Mouse (Mus musculus) hindbrain, embryonic 16.5 days (tissue): ENCODE results near the gene Cdc34. TPM values are rescaled to one million over a fixed set of nuclear protein-coding genes. Genes with fewer than 3 reads are reported as not detected.

Source experiments
- ATAC-seq: fragments of 200-750 bp; cut with Nextera tagmentation; 2 replicates; pipeline ENCODE4 v1.8.0; 2017; ENCODE audit warnings: moderate TSS enrichment, moderate library complexity
- H3K27ac ChIP-seq: fragments of 300-500 bp; sonication (generic); 2 replicates; pipeline ENCODE4 v1.5.1; 2014; ENCODE audit warnings: low read depth, mild to moderate bottlenecking, control low read depth, low read length, moderate library complexity
- H3K27me3 ChIP-seq: fragments of 300-500 bp; sonication (generic); replicated peaks from 2 replicates; pipeline ENCODE4 v1.6.1; 2014; ENCODE audit warnings: low read length; ENCODE audit not compliant: control insufficient read depth, insufficient read depth
- H3K36me3 ChIP-seq: fragments of 300-500 bp; sonication (generic); 2 replicates; pipeline ENCODE4 v1.6.1; 2014; ENCODE audit warnings: mild to moderate bottlenecking, low read length, moderate library complexity, mixed read lengths; ENCODE audit not compliant: control insufficient read depth, insufficient read depth
- H3K4me1 ChIP-seq: fragments of 300-500 bp; sonication (generic); 2 replicates; pipeline ENCODE4 v1.6.1; 2014; ENCODE audit warnings: low read depth, low read length; ENCODE audit not compliant: control insufficient read depth, insufficient read depth
- H3K4me2 ChIP-seq: fragments of 300-500 bp; sonication (generic); 2 replicates; pipeline ENCODE4 v1.6.1; 2014; ENCODE audit warnings: mild to moderate bottlenecking, low read length, control low read depth, moderate library complexity
- H3K4me3 ChIP-seq: fragments of 300-500 bp; sonication (generic); 2 replicates; pipeline ENCODE4 v1.5.1; 2014; ENCODE audit warnings: mild to moderate bottlenecking, low read length, control low read depth, moderate library complexity
- H3K9ac ChIP-seq: fragments of 300-500 bp; sonication (generic); 2 replicates; pipeline ENCODE4 v1.6.1; 2014; ENCODE audit warnings: low read depth, mild to moderate bottlenecking, control low read depth, low read length, moderate library complexity
- H3K9me3 ChIP-seq: fragments of 300-500 bp; sonication (generic); 2 replicates; pipeline ENCODE4 v1.6.1; 2014; ENCODE audit warnings: mild to moderate bottlenecking, low read length, moderate library complexity; ENCODE audit not compliant: control insufficient read depth
- WGBS: fragments of 180-500 bp; shearing (Covaris S2); extraction: QIAGEN DNeasy Blood & Tissue Kit; methylation state at CpG from one replicate; pipeline ENCODE4 v1.1.7; 2014; 5-methylcytosine and 5-hydroxymethylcytosine counted together
- polyA plus RNA-seq: library from polyadenylated mRNA; unstranded; fragments of >200 nt; fragmentation: Nextera tagmentation; extraction: Ambion mirVana; gene quantifications from 2 replicates; pipeline ENCODE4 v1.2.1, GENCODE M21; 2015

Cdc34 gene
- 73.5 and 84.7 TPM in 2 replicates for polyA plus RNA-seq

GRCm38 (mm10) chr10:79681591-79682245 is at the start of gene Cdc34:
TSS of gene Cdc34 (plus strand) at chr10:79682195.
- Histone ChIP-seq H3K27ac (peak within 1 kb of the TSS; percentile 89), H3K4me2 (peak within 1 kb of the TSS; percentile 79), H3K9ac (peak within 1 kb of the TSS; percentile 81), H3K4me3 (peak within 1 kb of the TSS; percentile 88), H3K9me3 (no peaks in the 10 kb centered on the region), H3K36me3 (peaks cover 14% of the 10 kb centered on the region), H3K27me3 (no peaks in the 10 kb centered on the region), H3K4me1 (peaks cover 19% of the 10 kb centered on the region)
- peak; percentile 95 for ATAC-seq
- under 1% methylated on average over 79 of the region's 84 CpGs for WGBS

- 86% methylated on average over 17 of the region's 17 CpGs for WGBS
- Histone ChIP-seq H3K4me2 (no peak overlapping the region), H3K36me3 (no peaks in the 10 kb centered on the region), H3K4me1 (peaks cover 4% of the 10 kb centered on the region), H3K27ac (no peak overlapping the region), H3K27me3 (no peaks in the 10 kb centered on the region), H3K9me3 (no peaks in the 10 kb centered on the region), H3K9ac (no peak overlapping the region), H3K4me3 (no peak overlapping the region)
- no peak for ATAC-seq
Observed at GRCm38 (mm10) chr10:79633006-79633777, 48.8 kb upstream of the Cdc34 start.

- peak overlapping the region; percentile 89; the same call in 1 of the 2 replicates for H3K9ac ChIP-seq
- H3K4me3 ChIP-seq = peak overlapping the region; percentile 74
- peaks cover 15% of the 10 kb centered on the region for H3K4me1 ChIP-seq
- no peaks in the 10 kb centered on the region; the same call in none of the 2 replicates for H3K27me3 ChIP-seq
- no peaks in the 10 kb centered on the region for H3K36me3 ChIP-seq
- no peak for ATAC-seq
- no peaks in the 10 kb centered on the region for H3K9me3 ChIP-seq
- H3K27ac ChIP-seq = 0 out of 2 replicates have a peak overlapping the region, but pooled peaks have one; percentile 95
- H3K4me2 ChIP-seq = peak overlapping the region; percentile 96
- 69% methylated on average over 8 of the region's 8 CpGs for WGBS
Observed at GRCm38 (mm10) chr10:79636287-79636686, 45.7 kb upstream of the Cdc34 start.

- H3K27me3 ChIP-seq = no peaks in the 10 kb centered on the region; the same call in none of the 2 replicates
- H3K4me2 ChIP-seq = peak within 1 kb of the TSS; percentile 96
- H3K36me3 ChIP-seq = no peaks in the 10 kb centered on the region
- WGBS = under 1% methylated on average over 88 of the region's 116 CpGs
- peak within 1 kb of the TSS; percentile 74 for H3K4me3 ChIP-seq
- ATAC-seq = peak; percentile 85
- H3K27ac ChIP-seq = peak within 1 kb of the TSS; percentile 95
- H3K9me3 ChIP-seq = no peaks in the 10 kb centered on the region
- peak within 1 kb of the TSS; percentile 89 for H3K9ac ChIP-seq
- H3K4me1 ChIP-seq = peaks cover 15% of the 10 kb centered on the region
Observed at GRCm38 (mm10) chr10:79637128-79638110, 44.6 kb upstream of the Cdc34 start, which contains the start of gene Shc2. TSS of gene Shc2 (minus strand) at chr10:79637918.

- Histone ChIP-seq H3K9me3 (no peaks in the 10 kb centered on the region), H3K36me3 (no peaks in the 10 kb centered on the region), H3K27ac (peak overlapping the region; percentile 39), H3K4me1 (peaks cover 15% of the 10 kb centered on the region), H3K4me3 (peak overlapping the region; percentile 74; the same call in 1 of the 2 replicates), H3K27me3 (no peaks in the 10 kb centered on the region; the same call in none of the 2 replicates), H3K9ac (peak overlapping the region; percentile 89), H3K4me2 (peak overlapping the region; percentile 96)
- peak; percentile 2; the same call in 1 of the 2 replicates for ATAC-seq
- WGBS = 1% methylated on average over 23 of the region's 23 CpGs
Observed at GRCm38 (mm10) chr10:79638486-79639204, 43.4 kb upstream of the Cdc34 start.

- no peak within 1 kb of the TSS for H3K9ac ChIP-seq
- ATAC-seq = no peak
Observed at GRCm38 (mm10) chr10:79645711-79646110, 36.3 kb upstream of the Cdc34 start, which contains the start of gene Odf3l2. TSS of gene Odf3l2 (minus strand) at chr10:79645738.

GRCm38 (mm10) chr10:79649070-79649751 is 32.8 kb upstream of the Cdc34 start:
- peak; percentile 51 for ATAC-seq
- 28% methylated on average over 7 of the region's 7 CpGs for WGBS
- Histone ChIP-seq H3K9ac (no peak overlapping the region), H3K36me3 (no peaks in the 10 kb centered on the region), H3K27ac (no peak overlapping the region), H3K27me3 (no peaks in the 10 kb centered on the region), H3K4me1 (no peaks in the 10 kb centered on the region), H3K4me3 (no peak overlapping the region), H3K9me3 (no peaks in the 10 kb centered on the region), H3K4me2 (no peak overlapping the region)

More at GRCm38 (mm10) chr10:79645711-79646110, 36.3 kb upstream of the Cdc34 start, which contains the start of gene Odf3l2:
- H3K36me3 ChIP-seq = no peaks in the 10 kb centered on the region
- H3K4me3 ChIP-seq = no peak within 1 kb of the TSS
- H3K9me3 ChIP-seq = no peaks in the 10 kb centered on the region
- no peak within 1 kb of the TSS for H3K27ac ChIP-seq
- no peaks in the 10 kb centered on the region for H3K4me1 ChIP-seq
- 88% methylated on average over 8 of the region's 8 CpGs for WGBS
- no peak within 1 kb of the TSS for H3K4me2 ChIP-seq
- H3K27me3 ChIP-seq = no peaks in the 10 kb centered on the region
